Comparison of ENCODE assay signal across 22 mouse cellular contexts in the genomic region with DNA sequence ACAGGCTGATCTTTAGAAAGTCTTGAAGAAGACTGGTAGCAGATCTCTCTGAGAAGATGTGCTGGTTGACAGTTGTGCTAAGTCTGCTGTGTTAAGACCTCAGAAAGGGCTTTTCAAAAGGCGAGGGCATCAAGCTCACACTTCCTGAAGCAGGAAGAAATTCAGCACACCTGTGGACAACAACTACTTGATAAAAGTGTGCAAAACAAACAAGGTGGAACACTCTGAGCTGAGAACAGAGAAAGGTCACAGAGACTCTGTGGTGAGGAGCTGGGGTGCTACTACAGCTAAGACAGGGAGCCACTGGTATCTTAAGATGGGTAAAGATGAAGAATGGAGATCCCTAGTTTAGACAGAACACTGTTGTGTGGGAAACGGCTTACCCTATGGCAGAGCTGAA.
"Had no signal": no experiment of that assay in that cellular context is flagged by ENCODE, and none has a peak within 500 bp of the region (broad histone marks: within the 10 kb centered on the region; RNA-seq: fewer than 3 reads in every experiment).

No protein-coding gene starts in this region.

- H3K9me3 ChIP-seq: limb, embryonic 12.5 days; limb, embryonic 15.5 days; midbrain, embryonic 13.5 days; neural tube, embryonic 12.5 days; neural tube, embryonic 15.5 days had no signal

- H3K4me1 ChIP-seq: limb, embryonic 12.5 days; limb, embryonic 15.5 days; midbrain, embryonic 13.5 days; neural tube, embryonic 12.5 days; neural tube, embryonic 15.5 days had no signal

- H3K4me2 ChIP-seq: limb, embryonic 12.5 days; limb, embryonic 15.5 days; liver, embryonic 11.5 days; lung, embryonic 14.5 days; midbrain, embryonic 13.5 days; neural tube, embryonic 12.5 days; neural tube, embryonic 15.5 days had no signal

- DNase-seq: kidney, adult 18-20 months; kidney, adult 9 months; kidney, postnatal 14 days; kidney, postnatal 4 days; left cerebral cortex, postnatal 4 days; liver, postnatal 0 days; lung, embryonic 14.5 days; right cerebral cortex, adult 18-20 months; right cerebral cortex, postnatal 14 days; right cerebral cortex, postnatal 4 days had no signal

- H3K4me3 ChIP-seq: limb, embryonic 12.5 days; limb, embryonic 15.5 days; midbrain, embryonic 13.5 days; neural tube, embryonic 12.5 days; neural tube, embryonic 15.5 days had no signal

- H3K27me3 ChIP-seq: limb, embryonic 12.5 days; limb, embryonic 15.5 days; midbrain, embryonic 13.5 days; neural tube, embryonic 12.5 days; neural tube, embryonic 15.5 days had no signal

- ATAC-seq: intestine, embryonic 16.5 days; liver, postnatal 0 days; lung, postnatal 0 days; midbrain, embryonic 13.5 days; midbrain, embryonic 16.5 days had no signal

- H3K9ac ChIP-seq: limb, embryonic 12.5 days; limb, embryonic 15.5 days; liver, embryonic 14.5 days; liver, postnatal 0 days; lung, embryonic 14.5 days; midbrain, embryonic 13.5 days; neural tube, embryonic 12.5 days; neural tube, embryonic 15.5 days had no signal

- H3K27ac ChIP-seq: limb, embryonic 12.5 days; limb, embryonic 15.5 days; liver, embryonic 14.5 days; macrophage; midbrain, embryonic 13.5 days; neural tube, embryonic 12.5 days; neural tube, embryonic 15.5 days; stomach, postnatal 0 days had no signal

- H3K36me3 ChIP-seq: limb, embryonic 12.5 days; limb, embryonic 15.5 days; midbrain, embryonic 13.5 days; neural tube, embryonic 12.5 days; neural tube, embryonic 15.5 days had no signal
